Mouse (Mus musculus) retina, embryonic 14.5 days (tissue): ENCODE data around the gene Fpgs.

Experiments used
- DNase-seq: peaks from one replicate; pipeline ENCODE4 v3.0.0-alpha.2; 2015; ENCODE audit warnings: low spot score

Gene Fpgs

DNA sequence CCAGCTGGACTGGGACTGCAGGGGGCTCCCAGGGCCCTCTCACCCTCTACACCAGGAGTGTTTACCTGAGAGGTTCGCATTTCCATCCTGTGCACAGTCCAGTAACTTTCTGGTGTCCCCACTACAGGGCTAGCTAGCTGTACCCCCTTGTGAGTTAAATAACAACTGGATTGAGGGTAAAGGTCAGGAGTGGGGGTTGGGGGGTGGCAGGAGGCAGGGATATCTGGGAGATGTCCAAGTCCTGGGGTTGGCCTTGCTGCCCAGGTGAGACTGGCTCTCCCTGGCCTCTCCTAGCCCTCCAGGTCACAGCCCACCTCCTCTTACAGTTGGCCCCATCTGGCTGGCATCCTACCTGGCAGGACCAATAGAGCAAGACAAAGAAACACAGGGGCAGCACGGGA lies at the start of gene Fpgs:
Gene Fpgs, minus strand, starts transcription at position 125 of the 401 bp plus-strand sequence.
- DNase-seq: no peak

GRCm38 (mm10) chr2:32752181-32752580 lies 48.2 kb upstream of the Fpgs start:
- peak; percentile 42 for DNase-seq

DNA sequence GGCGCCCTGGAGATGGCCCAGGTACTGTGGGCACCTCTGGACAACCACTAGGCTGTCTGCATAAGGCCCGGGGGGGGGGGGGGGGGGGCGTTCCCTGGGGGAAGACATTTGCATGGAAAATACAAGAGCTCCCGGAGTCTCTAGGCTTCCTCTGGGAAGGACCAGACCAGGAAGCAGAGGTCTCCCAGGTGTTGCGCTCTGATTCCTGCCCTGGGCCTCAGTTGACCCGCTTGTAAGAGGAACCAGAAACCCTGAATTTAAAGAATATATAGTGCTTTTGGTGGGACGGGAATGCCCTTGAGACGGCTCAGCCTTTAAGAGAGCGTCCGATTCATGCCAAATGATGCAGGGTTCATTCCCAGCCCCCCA lies 47.7 kb upstream of the Fpgs start:
- DNase-seq: no peak

GRCm38 (mm10) chr2:32750887-32751664 lies 47.1 kb upstream of the Fpgs start:
- peak; percentile 85 for DNase-seq

GRCm38 (mm10) chr2:32750199-32750598 lies 46.3 kb upstream of the Fpgs start:
- peak; percentile 18 for DNase-seq

GRCm38 (mm10) chr2:32749082-32749481 lies 45.1 kb upstream of the Fpgs start:
- DNase-seq: no peak

DNA sequence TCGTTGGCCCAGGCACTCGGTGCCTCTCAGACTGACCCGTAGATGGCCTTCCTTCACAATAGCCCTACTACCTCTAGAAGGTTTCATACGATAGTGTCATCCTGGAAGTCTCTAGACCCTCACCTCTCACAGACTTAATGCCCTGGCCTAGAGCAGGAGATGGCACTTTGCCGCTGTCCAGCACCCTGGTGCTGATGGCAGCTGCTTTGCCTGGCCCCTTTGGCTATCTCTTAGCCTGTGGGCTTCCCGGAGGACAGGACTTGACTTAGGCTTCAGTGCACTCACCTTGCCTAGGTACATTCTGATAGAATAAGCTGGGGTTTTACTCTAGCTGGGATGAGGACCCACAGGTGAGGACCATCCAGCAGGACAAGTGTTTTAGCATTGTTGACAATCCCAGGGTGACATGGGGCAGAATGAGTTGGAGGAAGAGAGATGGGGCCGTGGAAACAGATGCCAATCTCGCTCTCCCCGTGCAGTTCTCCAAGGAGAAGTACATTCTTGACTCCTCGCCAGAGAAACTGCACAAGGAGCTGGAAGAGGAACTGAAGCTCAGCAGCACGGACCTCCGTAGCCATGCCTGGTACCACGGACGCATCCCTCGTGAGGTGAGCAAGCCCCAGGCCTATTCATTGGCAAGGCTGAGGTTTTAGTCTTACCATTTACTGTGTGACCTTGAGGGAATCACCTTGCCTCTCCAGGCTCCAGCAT lies 40.5 kb upstream of the Fpgs start:
- DNase-seq: no peak

- DNase-seq: peak; percentile 83
These were observed 38.2 kb upstream of the Fpgs start for GRCm38 (mm10) chr2:32742173-32742531.

GRCm38 (mm10) chr2:32741273-32742172 lies 37.6 kb upstream of the Fpgs start:
- DNase-seq: peak; percentile 73

- DNase-seq: no peak
These were observed 36.9 kb upstream of the Fpgs start, which contains the start of gene 6330409D20Rik for GRCm38 (mm10) chr2:32740916-32741272. Gene 6330409D20Rik (minus strand): TSS chr2:32741016.

DNA sequence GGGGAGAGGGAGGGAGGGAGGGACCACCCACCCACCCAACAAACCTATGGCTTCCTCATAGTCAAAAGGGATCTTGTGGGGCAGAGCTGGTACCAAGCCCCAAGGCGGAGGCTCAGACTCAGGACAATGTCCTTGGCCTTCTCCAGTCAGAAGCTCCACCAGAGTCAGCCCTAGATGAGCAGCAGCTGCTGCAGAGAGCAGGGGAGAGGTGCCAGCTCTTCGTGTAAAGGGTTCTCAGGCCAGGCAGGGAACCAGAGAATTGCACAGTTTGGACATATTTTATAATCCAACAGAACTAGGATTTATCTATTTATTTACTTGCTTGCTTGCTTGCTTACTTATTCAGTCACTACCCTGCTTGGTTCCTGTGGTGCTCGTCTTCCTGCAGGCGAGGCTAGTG lies 35.4 kb upstream of the Fpgs start:
- DNase-seq: no peak

GRCm38 (mm10) chr2:32737008-32737407 lies 33.1 kb upstream of the Fpgs start:
- DNase-seq: no peak

GRCm38 (mm10) chr2:32736306-32736829 lies 32.4 kb upstream of the Fpgs start:
- no peak for DNase-seq

DNA sequence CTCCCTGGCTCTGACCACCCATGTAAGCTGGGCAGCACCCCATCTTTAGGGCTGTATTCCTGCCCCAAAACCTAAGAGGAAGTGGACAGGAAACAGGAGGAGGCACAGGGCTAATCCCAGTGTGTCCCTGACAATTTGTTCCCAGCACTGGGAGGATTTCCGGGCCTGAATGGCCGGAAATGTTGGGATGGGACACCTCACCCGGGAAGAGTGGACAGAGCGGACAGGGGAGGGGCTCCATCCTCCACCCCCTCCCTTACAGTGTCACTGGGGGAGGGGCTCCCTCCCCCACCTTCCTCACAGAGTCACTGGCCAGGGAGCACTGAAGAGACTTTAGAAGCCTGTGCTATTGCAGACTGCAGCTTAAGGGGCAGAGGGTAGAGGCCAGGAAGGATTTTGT lies 31.0 kb upstream of the Fpgs start:
- DNase-seq: no peak

DNA sequence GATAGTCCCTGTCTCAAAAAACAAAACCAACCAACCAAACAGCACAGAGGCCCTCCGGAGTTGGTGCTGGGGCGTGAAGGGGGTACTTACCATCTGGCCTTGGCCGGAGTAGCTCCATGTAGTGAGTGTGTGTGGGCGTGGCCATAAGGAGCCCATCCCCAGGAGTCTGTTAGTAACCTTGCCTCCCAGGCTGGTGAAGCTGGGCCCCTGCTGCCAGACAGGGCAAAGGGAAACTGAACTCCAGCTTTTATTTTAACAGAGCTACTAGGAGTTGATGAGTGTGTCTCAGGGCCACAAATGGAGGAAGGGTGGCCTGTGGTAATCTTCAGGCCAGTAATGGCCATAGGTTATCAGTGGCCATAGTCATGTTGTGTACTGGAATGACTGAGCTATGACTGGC lies 30.5 kb upstream of the Fpgs start:
- DNase-seq: no peak

DNA sequence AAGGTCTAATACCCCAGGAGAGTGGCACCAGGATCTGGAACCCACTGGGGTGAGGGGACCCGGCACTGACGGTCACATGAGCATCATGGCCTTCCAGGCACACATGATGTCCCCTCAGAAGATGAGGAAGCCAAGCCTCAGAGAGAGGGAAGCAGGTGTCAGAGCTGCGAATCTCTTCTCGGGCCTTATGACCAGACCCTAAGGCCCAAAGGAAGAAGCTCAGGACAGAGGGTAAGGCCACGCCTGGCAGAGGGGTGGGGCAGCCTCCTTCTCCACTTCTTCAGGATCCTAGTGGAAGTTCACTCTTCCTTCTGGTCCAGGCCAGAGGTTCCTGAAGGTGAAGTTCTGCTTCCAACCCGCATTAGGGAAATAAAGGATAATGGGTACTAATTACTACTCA lies 28.8 kb upstream of the Fpgs start:
- DNase-seq: no peak

GRCm38 (mm10) chr2:32731911-32732310 lies 28.0 kb upstream of the Fpgs start:
- no peak for DNase-seq

DNA sequence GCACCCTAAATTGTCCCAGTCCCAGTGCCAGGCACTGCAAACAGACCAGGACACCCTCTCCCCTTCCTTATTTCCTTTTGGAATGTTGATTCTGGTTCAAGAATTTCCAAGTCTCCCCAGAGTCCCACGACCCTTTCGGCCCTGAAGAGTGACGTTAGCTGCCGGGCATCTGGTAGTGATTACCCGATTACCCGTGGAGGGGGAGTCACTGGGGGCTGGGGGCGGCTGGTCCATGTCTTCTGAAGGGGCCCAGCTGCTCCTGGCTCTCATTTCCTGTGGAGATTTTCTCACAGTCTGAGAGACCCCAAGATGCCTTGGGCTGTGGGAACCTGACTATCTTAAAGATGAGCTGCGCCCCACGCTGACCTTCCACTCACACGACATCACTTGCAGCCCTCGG lies 26.9 kb upstream of the Fpgs start:
- no peak for DNase-seq

GRCm38 (mm10) chr2:32729547-32729946 lies 25.6 kb upstream of the Fpgs start:
- DNase-seq: no peak

DNA sequence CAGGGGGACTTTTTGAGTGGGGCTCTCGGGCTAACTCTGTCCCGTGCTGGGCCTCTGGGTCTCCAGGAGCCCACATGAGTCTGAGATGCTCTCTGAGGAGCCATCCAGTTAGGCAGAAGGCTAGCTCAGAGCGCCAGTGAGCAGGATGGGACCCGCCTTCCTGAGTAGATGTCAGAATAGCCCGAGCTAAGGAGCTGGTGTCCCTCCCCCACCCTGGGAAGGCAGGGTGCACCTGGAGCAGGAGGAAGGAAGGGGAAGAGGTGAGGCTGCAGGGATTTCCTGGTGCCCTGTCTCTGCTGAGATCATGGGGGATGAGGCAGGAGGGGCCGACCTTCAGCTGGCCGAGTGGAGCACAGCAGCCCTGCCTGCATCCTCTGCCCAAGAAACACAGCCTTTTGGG lies 24.5 kb upstream of the Fpgs start:
- DNase-seq: no peak

DNA sequence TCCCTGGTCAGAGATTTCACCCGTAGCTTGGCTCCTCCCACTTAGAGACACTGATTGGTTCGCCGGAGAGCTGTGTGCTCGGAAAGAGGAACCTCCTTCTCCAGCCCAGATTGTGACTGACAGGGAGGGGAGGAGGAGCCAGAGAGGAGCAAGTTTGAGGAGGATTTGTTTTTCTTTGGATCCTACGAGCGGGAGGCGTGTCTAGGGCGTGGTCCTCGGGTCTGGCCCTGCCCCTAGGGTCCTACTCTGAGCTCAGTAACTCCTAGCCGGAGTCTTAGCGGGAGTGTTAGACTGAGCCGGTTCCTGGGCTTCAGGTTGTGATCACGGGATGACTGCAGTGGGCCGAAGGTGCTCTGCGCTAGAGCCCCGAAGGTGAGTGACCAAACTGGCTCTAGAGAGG lies 23.5 kb upstream of the Fpgs start:
- DNase-seq: peak; percentile 93
